Mouse (Mus musculus): ENCODE data around the gene Gipc2.

GRCm38 (mm10) chr3:152061145-152061544, 104.9 kb downstream of the Gipc2 start:
- no peak for TF ChIP-seq CTCF (IDR thresholded peaks at IDR 0.05; ENCODE audit: low read depth, low read length)
- TF ChIP-seq POLR2A (IDR thresholded peaks at IDR 0.05; ENCODE audit: borderline replicate concordance, low read depth, low read length) = no peak

Measured in bone marrow macrophage, adult 2 months (primary cell).